Mouse (Mus musculus) midbrain, postnatal 0 days (tissue): ENCODE measurements around the gene Cry2. TPM values are rescaled to one million over a fixed set of nuclear protein-coding genes. Genes with fewer than 3 reads are reported as not detected.

ENCODE experiments used
- ATAC-seq: fragments of 200-750 bp; cut with Nextera tagmentation; 2 replicates; pipeline ENCODE4 v1.8.0; 2017; ENCODE audit warnings: moderate number of reproducible peaks, mild to moderate bottlenecking, moderate TSS enrichment, moderate library complexity; ENCODE audit not compliant: low FRiP score
- DNase-seq: peaks from one replicate; pipeline ENCODE4 v3.0.0-alpha.2; 2015; ENCODE audit warnings: low spot score
- H3K27ac ChIP-seq: fragments of 300-500 bp; sonication (generic); 2 replicates; pipeline ENCODE4 v1.5.1; 2014; ENCODE audit warnings: low read depth, mild to moderate bottlenecking, low read length, mixed read lengths
- H3K27me3 ChIP-seq: fragments of 300-500 bp; sonication (generic); 2 replicates; pipeline ENCODE4 v1.6.1; 2014; ENCODE audit warnings: low read length, control low read depth, mixed read lengths; ENCODE audit not compliant: insufficient read depth
- H3K36me3 ChIP-seq: fragments of 300-500 bp; sonication (generic); 2 replicates; pipeline ENCODE4 v1.6.1; 2014; ENCODE audit warnings: low read length, control low read depth, mixed read lengths; ENCODE audit not compliant: insufficient read depth
- H3K4me1 ChIP-seq: fragments of 300-500 bp; sonication (generic); 2 replicates; pipeline ENCODE4 v1.6.1; 2014; ENCODE audit warnings: mild to moderate bottlenecking, control low read depth, antibody characterized with exemption, low read length, mixed read lengths; ENCODE audit not compliant: insufficient read depth
- H3K4me2 ChIP-seq: fragments of 300-500 bp; sonication (generic); 2 replicates; pipeline ENCODE4 v1.6.1; 2014; ENCODE audit warnings: low read depth, mild to moderate bottlenecking, low read length, mixed read lengths; ENCODE audit not compliant: poor library complexity, severe bottlenecking
- H3K4me3 ChIP-seq: fragments of 300-500 bp; sonication (generic); 2 replicates; pipeline ENCODE4 v1.5.1; 2014; ENCODE audit warnings: low read depth, mild to moderate bottlenecking, low read length, moderate library complexity
- H3K9ac ChIP-seq: fragments of 300-500 bp; sonication (generic); replicated peaks from 2 replicates; pipeline ENCODE4 v1.6.1; 2014; ENCODE audit warnings: mild to moderate bottlenecking, low read length, moderate library complexity, mixed read lengths; ENCODE audit not compliant: poor library complexity, severe bottlenecking
- H3K9me3 ChIP-seq: fragments of 300-500 bp; sonication (generic); 2 replicates; pipeline ENCODE4 v1.6.1; 2016; ENCODE audit warnings: low read length, control low read depth
- CTCF ChIP-seq: IDR thresholded peaks from 2 replicates; pipeline ENCODE4 v1.5.1; 2016; ENCODE audit warnings: antibody characterized with exemption, mild to moderate bottlenecking
- WGBS: fragments of 180-500 bp; shearing (Covaris S2); extraction: QIAGEN DNeasy Blood & Tissue Kit; methylation state at CpG from one replicate; pipeline ENCODE4 v1.1.7; 2014; 5-methylcytosine and 5-hydroxymethylcytosine counted together
- polyA plus RNA-seq: library from polyadenylated mRNA; unstranded; fragments of >200 nt; fragmentation: Nextera tagmentation; extraction: Ambion mirVana; gene quantifications from 2 replicates; pipeline ENCODE4 v1.2.1, GENCODE M21; 2015
- total RNA-seq: library from RNA; depleted of rRNA; stranded (reverse); fragments of >200 nt; gene quantifications from 2 replicates; pipeline ENCODE4 v1.2.3, GENCODE M21; 2014

Cry2 gene
- total and polyA plus RNA-seq, 2 experiments from 2014 or later = 41.9 to 55.2 TPM

GRCm38 (mm10) chr2:92475711-92476110 is 41.9 kb upstream of the Cry2 start:
- H3K9me3 ChIP-seq = no peaks in the 10 kb centered on the region
- no peak overlapping the region for H3K4me2 ChIP-seq
- no peak for TF ChIP-seq CTCF
- ATAC-seq = no peak
- WGBS = 51% methylated on average over 2 of the region's 2 CpGs
- H3K9ac ChIP-seq = no peak overlapping the region
- no peaks in the 10 kb centered on the region for H3K36me3 ChIP-seq
- no peak overlapping the region for H3K4me3 ChIP-seq
- no peak for DNase-seq
- H3K27ac ChIP-seq = no peak overlapping the region
- H3K27me3 ChIP-seq = no peaks in the 10 kb centered on the region
- no peaks in the 10 kb centered on the region for H3K4me1 ChIP-seq

GRCm38 (mm10) chr2:92474920-92475319 is 41.1 kb upstream of the Cry2 start:
- Histone ChIP-seq H3K9ac (no peak overlapping the region), H3K27me3 (no peaks in the 10 kb centered on the region), H3K4me2 (no peak overlapping the region), H3K4me1 (no peaks in the 10 kb centered on the region), H3K27ac (no peak overlapping the region), H3K9me3 (no peaks in the 10 kb centered on the region), H3K4me3 (no peak overlapping the region), H3K36me3 (no peaks in the 10 kb centered on the region)
- TF ChIP-seq CTCF = no peak
- WGBS = 80% methylated on average over 3 of the region's 3 CpGs
- no peak for DNase-seq
- no peak for ATAC-seq

GRCm38 (mm10) chr2:92471886-92472670 is 38.2 kb upstream of the Cry2 start:
- no peak overlapping the region for H3K9ac ChIP-seq
- no peak overlapping the region for H3K27ac ChIP-seq
- WGBS = 87% methylated on average over 12 of the region's 12 CpGs
- H3K4me3 ChIP-seq = no peak overlapping the region
- no peaks in the 10 kb centered on the region for H3K27me3 ChIP-seq
- H3K9me3 ChIP-seq = no peaks in the 10 kb centered on the region
- ATAC-seq (no peak), DNase-seq (no peak)
- H3K36me3 ChIP-seq = no peaks in the 10 kb centered on the region
- TF ChIP-seq CTCF = no peak
- H3K4me1 ChIP-seq = no peaks in the 10 kb centered on the region
- H3K4me2 ChIP-seq = no peak overlapping the region

GRCm38 (mm10) chr2:92464690-92465089 is 30.8 kb upstream of the Cry2 start:
- Histone ChIP-seq H3K4me1 (no peaks in the 10 kb centered on the region), H3K27me3 (no peaks in the 10 kb centered on the region), H3K9me3 (no peaks in the 10 kb centered on the region), H3K27ac (no peak overlapping the region), H3K4me2 (no peak overlapping the region), H3K4me3 (no peak overlapping the region), H3K36me3 (no peaks in the 10 kb centered on the region), H3K9ac (no peak overlapping the region)
- TF ChIP-seq CTCF = no peak
- ATAC-seq = no peak
- WGBS = 79% methylated on average over 3 of the region's 3 CpGs
- no peak for DNase-seq

GRCm38 (mm10) chr2:92461215-92461614 is 27.4 kb upstream of the Cry2 start:
- DNase-seq = no peak
- Histone ChIP-seq H3K9ac (no peak overlapping the region), H3K36me3 (no peaks in the 10 kb centered on the region), H3K27me3 (no peaks in the 10 kb centered on the region), H3K9me3 (no peaks in the 10 kb centered on the region), H3K4me2 (no peak overlapping the region), H3K27ac (no peak overlapping the region), H3K4me3 (no peak overlapping the region), H3K4me1 (peaks cover 22% of the 10 kb centered on the region)
- 85% methylated on average over 1 of the region's 1 CpGs for WGBS
- TF ChIP-seq CTCF = no peak
- no peak for ATAC-seq

GRCm38 (mm10) chr2:92459921-92460707 is 26.3 kb upstream of the Cry2 start, which contains the start of gene Slc35c1:
Slc35c1 (minus strand) TSS chr2:92460538.
- H3K27me3 ChIP-seq = no peaks in the 10 kb centered on the region
- DNase-seq = no peak
- WGBS = 1% methylated on average over 34 of the region's 34 CpGs
- ATAC-seq = peak; percentile 33; the same call in 1 of the 2 replicates
- H3K9ac ChIP-seq = peak within 1 kb of the TSS; percentile 67
- peak within 1 kb of the TSS; percentile 69 for H3K27ac ChIP-seq
- H3K4me2 ChIP-seq = peak within 1 kb of the TSS; percentile 84
- TF ChIP-seq CTCF = no peak
- no peaks in the 10 kb centered on the region for H3K36me3 ChIP-seq
- H3K9me3 ChIP-seq = no peaks in the 10 kb centered on the region
- H3K4me3 ChIP-seq = peak within 1 kb of the TSS; percentile 79
- H3K4me1 ChIP-seq = peaks cover 22% of the 10 kb centered on the region
